Mouse (Mus musculus): Measurements from ENCODE around the gene Fam222b. TPM values are rescaled to one million over a fixed set of nuclear protein-coding genes. Genes with fewer than 3 reads are reported as not detected.
A peak's percentile ranks its signal among the peaks of the same experiment; 100 is the strongest.

Gene Fam222b
- polyA plus RNA-seq, 1 experiment from 2014 or later = 9.5 TPM

DNA sequence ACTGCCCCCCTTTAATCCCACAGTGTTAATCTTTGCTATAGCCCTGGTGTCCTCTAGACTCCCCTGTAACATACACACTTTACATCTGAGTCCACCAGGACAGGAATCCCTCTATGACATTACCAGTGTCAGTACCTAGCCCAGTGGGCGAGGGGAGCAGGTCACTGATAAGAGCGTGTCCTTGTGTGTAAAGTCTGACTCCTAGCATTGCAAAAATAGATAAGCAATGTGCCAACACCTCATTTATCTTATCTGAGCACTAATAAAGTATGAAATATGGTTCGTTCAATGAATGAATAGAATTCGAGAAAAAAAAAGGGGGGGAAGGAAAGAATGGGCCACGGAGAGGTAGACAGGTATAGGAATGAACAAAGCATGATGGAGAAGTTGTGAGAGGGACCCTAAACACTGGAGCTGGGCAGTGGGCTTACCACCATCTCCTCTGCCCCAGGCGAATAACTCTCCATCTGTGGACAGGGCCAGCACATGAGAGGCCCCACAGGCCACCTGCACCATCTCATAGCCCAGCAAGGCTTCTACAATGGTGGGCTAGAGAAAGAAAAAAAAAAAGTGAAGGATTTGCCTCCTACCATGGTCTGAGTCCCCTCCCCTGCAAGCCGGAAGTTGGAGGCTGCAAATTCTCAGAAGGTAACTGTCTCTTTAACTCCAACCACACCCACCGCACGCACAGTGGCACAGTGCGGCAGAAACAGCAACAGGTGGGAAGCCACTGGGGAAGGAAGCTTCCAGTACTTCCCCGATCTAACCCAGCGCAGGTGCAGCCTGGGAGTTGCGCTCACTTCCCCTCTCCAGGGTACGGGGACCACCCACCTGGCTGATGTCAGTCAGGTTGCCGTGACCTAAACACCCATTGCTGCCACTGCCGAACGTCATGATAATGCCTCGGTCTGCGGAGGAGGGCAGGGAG, 74.3 kb downstream of the Fam222b start:
- no peak for ATAC-seq (ENCODE audit: insufficient read depth, low FRiP score)
- peak overlapping the region; percentile 36 for H3K27ac ChIP-seq (ENCODE audit: low read length)
- H3K36me3 ChIP-seq (ENCODE audit: control insufficient read depth, insufficient read depth, low read length) = no peaks in the 10 kb centered on the region
- peaks cover 17% of the 10 kb centered on the region for H3K4me1 ChIP-seq (ENCODE audit: control insufficient read depth, insufficient read depth, low read length)
- H3K27me3 ChIP-seq (ENCODE audit: control insufficient read depth, insufficient read depth, low read length) = no peaks in the 10 kb centered on the region
- no peaks in the 10 kb centered on the region for H3K9me3 ChIP-seq (replicated peaks; ENCODE audit: control insufficient read depth, low read length)
- peak overlapping the region; percentile 44 for H3K4me2 ChIP-seq (ENCODE audit: low read depth, low read length)
- peak overlapping the region; percentile 20 for H3K4me3 ChIP-seq (replicated peaks; ENCODE audit: low read length)
- H3K9ac ChIP-seq (ENCODE audit: low read length) = no peak overlapping the region
- WGBS = 43% methylated on average over 19 of the region's 19 CpGs

DNA sequence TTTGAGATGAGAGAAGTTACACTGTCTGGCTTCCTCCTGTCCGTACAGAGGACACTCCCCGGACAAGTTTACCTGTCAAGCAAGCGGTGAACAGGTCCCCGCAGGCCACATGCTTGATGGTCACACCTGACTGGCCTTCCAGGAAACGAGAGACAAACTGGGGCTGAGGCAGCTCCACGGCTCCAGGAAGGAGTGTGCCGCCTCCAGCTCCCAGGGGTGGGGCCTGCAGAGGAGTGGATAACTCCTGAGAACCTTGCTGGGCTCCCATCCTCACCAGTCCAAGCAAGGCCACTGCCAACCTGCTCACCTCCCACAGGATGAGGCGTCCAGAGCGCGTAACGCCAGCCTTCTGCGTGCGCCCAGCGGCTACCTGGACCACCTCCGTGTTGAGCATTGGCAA, 75.8 kb downstream of the Fam222b start:
- H3K36me3 ChIP-seq (ENCODE audit: control insufficient read depth, insufficient read depth, low read length) = no peaks in the 10 kb centered on the region
- H3K4me1 ChIP-seq (ENCODE audit: control insufficient read depth, insufficient read depth, low read length) = peaks cover 17% of the 10 kb centered on the region
- H3K9ac ChIP-seq (ENCODE audit: low read length) = no peak overlapping the region
- no peak for ATAC-seq (ENCODE audit: insufficient read depth, low FRiP score)
- H3K27ac ChIP-seq (ENCODE audit: low read length) = no peak overlapping the region
- no peak overlapping the region for H3K4me3 ChIP-seq (replicated peaks; ENCODE audit: low read length)
- WGBS = 79% methylated on average over 15 of the region's 15 CpGs
- no peak overlapping the region for H3K4me2 ChIP-seq (ENCODE audit: low read depth, low read length)
- no peaks in the 10 kb centered on the region for H3K9me3 ChIP-seq (replicated peaks; ENCODE audit: control insufficient read depth, low read length)
- H3K27me3 ChIP-seq (ENCODE audit: control insufficient read depth, insufficient read depth, low read length) = no peaks in the 10 kb centered on the region

DNA sequence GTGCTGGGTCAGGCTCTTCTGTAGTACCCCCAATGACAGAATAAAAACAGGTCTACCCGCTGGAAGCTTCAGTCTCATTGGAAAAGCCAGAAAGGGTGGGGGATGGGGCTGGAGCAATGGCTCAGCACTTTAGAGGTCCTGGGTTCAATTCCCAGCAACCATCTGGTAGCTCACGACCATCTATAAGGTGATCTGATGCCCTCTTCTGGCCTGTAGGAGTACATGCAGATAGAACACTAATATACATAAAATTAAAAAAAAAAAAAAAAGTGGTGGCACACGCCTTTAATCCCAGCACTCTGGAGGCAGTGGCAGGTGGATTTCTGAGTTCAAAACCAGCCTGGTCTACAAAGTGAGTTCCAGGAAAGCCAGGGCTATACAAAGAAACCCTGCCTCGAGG, 76.9 kb downstream of the Fam222b start:
- H3K4me3 ChIP-seq (replicated peaks; ENCODE audit: low read length) = no peak overlapping the region
- no peak overlapping the region for H3K27ac ChIP-seq (ENCODE audit: low read length)
- peaks cover 10% of the 10 kb centered on the region for H3K4me1 ChIP-seq (ENCODE audit: control insufficient read depth, insufficient read depth, low read length)
- no peak overlapping the region for H3K4me2 ChIP-seq (ENCODE audit: low read depth, low read length)
- H3K9ac ChIP-seq (ENCODE audit: low read length) = no peak overlapping the region
- H3K36me3 ChIP-seq (ENCODE audit: control insufficient read depth, insufficient read depth, low read length) = no peaks in the 10 kb centered on the region
- WGBS = 77% methylated on average over 4 of the region's 4 CpGs
- H3K27me3 ChIP-seq (ENCODE audit: control insufficient read depth, insufficient read depth, low read length) = no peaks in the 10 kb centered on the region
- no peaks in the 10 kb centered on the region for H3K9me3 ChIP-seq (replicated peaks; ENCODE audit: control insufficient read depth, low read length)
- no peak for ATAC-seq (ENCODE audit: insufficient read depth, low FRiP score)

DNA sequence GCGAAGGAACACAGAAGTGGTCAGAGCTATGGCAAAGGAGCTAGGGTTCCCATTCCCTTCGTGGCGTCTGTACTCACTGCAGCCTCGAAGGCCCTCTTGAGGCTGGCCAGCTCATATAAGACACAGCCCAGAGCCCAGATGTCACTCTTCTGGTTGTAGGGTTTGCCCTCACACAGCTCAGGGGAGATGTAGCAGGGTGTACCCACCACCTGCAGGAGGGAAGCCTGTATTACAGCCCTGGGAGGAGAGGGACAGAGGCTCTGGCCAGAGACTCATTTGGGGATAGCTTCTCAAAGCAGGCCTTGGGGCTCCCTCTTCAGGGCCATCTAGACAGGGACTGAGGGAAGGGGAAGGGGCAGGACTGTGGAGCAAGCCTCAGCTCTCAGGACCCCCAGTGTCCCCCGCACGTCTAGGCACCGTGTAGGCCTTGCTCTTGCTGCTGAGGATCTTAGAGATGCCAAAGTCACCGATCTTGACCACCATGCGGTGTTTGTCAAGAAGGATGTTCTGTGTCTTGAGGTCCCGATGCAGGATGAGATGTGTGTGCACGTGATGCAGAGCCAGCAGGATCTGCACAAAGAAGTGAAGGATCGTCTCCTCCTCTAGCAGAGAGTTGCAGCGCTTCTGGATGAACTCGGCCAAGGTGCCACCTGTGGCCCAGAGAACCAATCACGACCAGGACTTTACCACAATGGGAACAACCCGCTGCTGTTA, 77.7 kb downstream of the Fam222b start:
- no peak overlapping the region for H3K9ac ChIP-seq (ENCODE audit: low read length)
- no peaks in the 10 kb centered on the region for H3K27me3 ChIP-seq (ENCODE audit: control insufficient read depth, insufficient read depth, low read length)
- H3K4me2 ChIP-seq (ENCODE audit: low read depth, low read length) = no peak overlapping the region
- H3K4me3 ChIP-seq (replicated peaks; ENCODE audit: low read length) = no peak overlapping the region
- no peak overlapping the region for H3K27ac ChIP-seq (ENCODE audit: low read length)
- H3K4me1 ChIP-seq (ENCODE audit: control insufficient read depth, insufficient read depth, low read length) = peaks cover 15% of the 10 kb centered on the region
- 82% methylated on average over 16 of the region's 16 CpGs for whole genome bisulfite sequencing
- no peaks in the 10 kb centered on the region for H3K9me3 ChIP-seq (replicated peaks; ENCODE audit: control insufficient read depth, low read length)
- ATAC-seq (ENCODE audit: insufficient read depth, low FRiP score) = no peak
- no peaks in the 10 kb centered on the region for H3K36me3 ChIP-seq (ENCODE audit: control insufficient read depth, insufficient read depth, low read length)

DNA sequence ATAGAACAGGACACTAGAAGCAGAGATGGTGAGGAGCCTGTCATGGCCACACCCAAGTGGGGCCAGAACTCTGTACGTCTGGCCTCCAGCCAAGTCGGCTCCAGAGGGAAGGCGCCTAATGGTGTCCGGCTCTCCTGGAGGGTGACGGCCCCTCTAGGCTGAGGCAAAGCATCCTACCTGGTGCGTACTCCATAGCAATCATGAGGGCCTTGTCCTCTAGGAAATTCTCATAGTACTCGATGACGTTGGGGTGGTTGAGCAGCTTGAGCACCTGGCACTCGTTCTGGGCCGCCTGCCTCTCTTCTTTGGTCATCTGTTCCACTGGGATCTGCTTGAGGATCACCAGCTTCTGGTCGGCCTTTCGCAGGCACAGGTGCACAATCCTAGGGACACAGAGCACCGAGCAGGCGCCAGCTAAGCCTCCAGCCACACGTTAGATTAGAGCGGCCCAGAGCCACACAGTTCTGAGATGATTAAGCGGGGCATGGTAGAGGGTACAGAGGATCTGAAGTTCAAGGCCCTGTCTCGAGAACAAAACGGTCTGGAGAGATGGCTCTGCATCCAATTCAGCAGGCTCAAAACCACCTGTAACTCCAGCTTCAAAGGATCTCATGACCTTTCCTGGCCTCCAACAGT, 78.4 kb downstream of the Fam222b start:
- no peak for ATAC-seq (ENCODE audit: insufficient read depth, low FRiP score)
- no peaks in the 10 kb centered on the region for H3K36me3 ChIP-seq (ENCODE audit: control insufficient read depth, insufficient read depth, low read length)
- 82% methylated on average over 19 of the region's 19 CpGs for WGBS
- H3K27ac ChIP-seq (ENCODE audit: low read length) = no peak overlapping the region
- no peaks in the 10 kb centered on the region for H3K9me3 ChIP-seq (replicated peaks; ENCODE audit: control insufficient read depth, low read length)
- no peak overlapping the region for H3K9ac ChIP-seq (ENCODE audit: low read length)
- H3K4me1 ChIP-seq (ENCODE audit: control insufficient read depth, insufficient read depth, low read length) = peaks cover 20% of the 10 kb centered on the region
- H3K27me3 ChIP-seq (ENCODE audit: control insufficient read depth, insufficient read depth, low read length) = no peaks in the 10 kb centered on the region
- no peak overlapping the region for H3K4me3 ChIP-seq (replicated peaks; ENCODE audit: low read length)
- no peak overlapping the region for H3K4me2 ChIP-seq (ENCODE audit: low read depth, low read length)

DNA sequence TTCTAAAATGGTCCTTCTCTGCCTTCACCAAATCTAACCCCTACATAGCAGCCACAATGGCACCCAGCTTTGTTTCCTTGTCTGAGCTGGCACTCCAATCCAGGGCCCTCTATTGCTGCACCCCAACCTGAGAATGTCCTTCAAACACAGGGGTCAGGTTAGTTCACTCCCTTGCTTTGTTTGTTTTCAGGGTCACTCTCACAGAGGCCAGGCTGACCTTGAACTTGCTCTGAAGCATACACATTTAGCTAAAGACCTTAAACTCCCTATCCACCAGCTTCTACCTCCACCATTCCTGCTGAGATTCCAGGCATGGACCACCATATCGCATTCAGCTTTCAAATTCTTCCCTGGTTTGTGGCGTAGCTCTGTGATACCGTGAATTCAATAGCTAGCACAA, 80.0 kb downstream of the Fam222b start:
- Histone ChIP-seq H3K9me3 (replicated peaks; ENCODE audit: control insufficient read depth, low read length) (no peaks in the 10 kb centered on the region), H3K27me3 (ENCODE audit: control insufficient read depth, insufficient read depth, low read length) (no peaks in the 10 kb centered on the region), H3K4me1 (ENCODE audit: control insufficient read depth, insufficient read depth, low read length) (peaks cover 28% of the 10 kb centered on the region), H3K27ac (ENCODE audit: low read length) (no peak overlapping the region), H3K4me3 (replicated peaks; ENCODE audit: low read length) (no peak overlapping the region), H3K4me2 (ENCODE audit: low read depth, low read length) (no peak overlapping the region), H3K36me3 (ENCODE audit: control insufficient read depth, insufficient read depth, low read length) (no peaks in the 10 kb centered on the region), H3K9ac (ENCODE audit: low read length) (no peak overlapping the region)
- WGBS = 86% methylated on average over 3 of the region's 3 CpGs
- no peak for ATAC-seq (ENCODE audit: insufficient read depth, low FRiP score)

DNA sequence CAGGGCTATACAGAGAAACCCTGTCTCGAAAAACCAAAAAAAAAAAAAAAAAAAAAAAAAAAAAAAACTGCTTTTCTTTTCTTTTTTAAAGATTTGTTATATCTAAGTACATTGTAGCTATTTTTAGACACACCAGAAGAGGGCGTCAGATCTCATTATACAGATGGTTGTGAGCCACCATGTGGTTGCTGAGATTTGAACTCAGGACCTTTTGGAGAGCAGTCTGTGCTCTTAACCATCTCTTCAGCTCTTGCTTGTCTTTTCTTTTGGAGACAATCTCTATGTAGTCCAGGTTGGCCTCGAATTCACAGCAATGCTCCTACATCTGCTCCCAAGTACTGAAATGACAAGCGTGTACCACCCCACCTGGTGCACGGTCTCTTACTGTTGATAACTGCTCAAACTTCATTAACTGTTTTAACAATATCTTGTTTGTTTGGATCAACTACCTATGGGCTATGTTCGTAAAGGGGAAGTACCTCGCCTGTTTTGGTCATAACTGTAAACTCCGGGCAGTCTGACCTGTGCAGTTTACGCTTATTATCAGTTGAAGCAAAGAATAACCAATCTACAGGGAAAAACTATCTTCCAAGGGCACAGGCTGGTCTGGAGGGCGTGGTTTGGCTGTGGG, 81.4 kb downstream of the Fam222b start:
- ATAC-seq (ENCODE audit: insufficient read depth, low FRiP score) = no peak
- peak overlapping the region; percentile 99 for H3K27ac ChIP-seq (ENCODE audit: low read length)
- under 1% methylated on average over 9 of the region's 10 CpGs for WGBS

DNA sequence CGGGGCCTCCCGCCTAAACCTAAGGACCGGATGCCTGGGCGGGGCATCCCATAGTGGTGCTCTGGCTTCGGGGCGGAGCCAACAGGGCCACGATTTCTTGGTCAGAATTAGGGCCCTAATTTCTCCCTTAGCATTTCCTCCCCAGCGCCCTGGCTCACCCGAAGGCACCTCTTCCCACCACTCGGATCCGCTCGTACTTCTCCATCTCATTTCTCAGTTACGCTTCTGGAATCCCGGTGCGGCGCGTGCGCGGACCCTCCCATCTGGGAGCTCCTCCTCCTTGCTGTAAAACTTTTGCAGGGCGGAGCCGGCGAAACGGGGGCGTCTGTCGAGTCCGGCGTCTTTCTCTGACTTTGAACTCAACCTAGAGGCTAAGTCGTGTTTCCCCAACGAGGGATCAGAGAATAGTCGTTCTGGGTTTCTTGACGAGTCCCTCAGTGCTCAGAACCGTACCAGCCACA, 82.0 kb downstream of the Fam222b start, which contains the start of the genes Nek8 and Tlcd1:
Gene Nek8 (minus strand): TSS at position 274 of the 461 bp plus-strand sequence.
Gene Tlcd1 (plus strand): TSS at position 310 of the 461 bp plus-strand sequence.
- H3K9ac ChIP-seq (ENCODE audit: low read length) = peak within 1 kb of the TSS; percentile 88
- WGBS = under 1% methylated on average over 32 of the region's 32 CpGs
- 0 out of 2 replicates have a peak, but pooled peaks cover 5% of the 10 kb centered on the region for H3K36me3 ChIP-seq (ENCODE audit: control insufficient read depth, insufficient read depth, low read length)
- H3K4me2 ChIP-seq (ENCODE audit: low read depth, low read length) = peak within 1 kb of the TSS; percentile 94
- peak within 1 kb of the TSS; percentile 70 for H3K4me3 ChIP-seq (replicated peaks; ENCODE audit: low read length)
- no peaks in the 10 kb centered on the region for H3K27me3 ChIP-seq (ENCODE audit: control insufficient read depth, insufficient read depth, low read length)
- ATAC-seq (ENCODE audit: insufficient read depth, low FRiP score) = peak; percentile 67
- H3K27ac ChIP-seq (ENCODE audit: low read length) = peak within 1 kb of the TSS; percentile 99
- no peaks in the 10 kb centered on the region for H3K9me3 ChIP-seq (replicated peaks; ENCODE audit: control insufficient read depth, low read length)
- H3K4me1 ChIP-seq (ENCODE audit: control insufficient read depth, insufficient read depth, low read length) = peaks cover 45% of the 10 kb centered on the region

More for the DNA sequence above, 81.4 kb downstream of the Fam222b start:
- Histone ChIP-seq H3K27me3 (ENCODE audit: control insufficient read depth, insufficient read depth, low read length) (no peaks in the 10 kb centered on the region), H3K4me3 (replicated peaks; ENCODE audit: low read length) (peak overlapping the region; percentile 70), H3K9ac (ENCODE audit: low read length) (peak overlapping the region; percentile 88), H3K36me3 (ENCODE audit: control insufficient read depth, insufficient read depth, low read length) (0 out of 2 replicates have a peak, but pooled peaks cover 5% of the 10 kb centered on the region), H3K9me3 (replicated peaks; ENCODE audit: control insufficient read depth, low read length) (no peaks in the 10 kb centered on the region), H3K4me2 (ENCODE audit: low read depth, low read length) (peak overlapping the region; percentile 94), H3K4me1 (ENCODE audit: control insufficient read depth, insufficient read depth, low read length) (peaks cover 42% of the 10 kb centered on the region)
